Mouse (Mus musculus): ENCODE measurements around the gene Arhgap35. TPM values are rescaled to one million over a fixed set of nuclear protein-coding genes. Genes with fewer than 3 reads are reported as not detected.
A peak's percentile ranks its signal among the peaks of the same experiment; 100 is the strongest.

Gene Arhgap35
- polyA plus RNA-seq, 1 experiment: 5.6 TPM

GRCm38 (mm10) chr7:16631025-16631424 lies 16.2 kb upstream of the Arhgap35 start:
- H3K36me3 ChIP-seq (ENCODE audit: control insufficient read depth, insufficient read depth, low read length): no peaks in the 10 kb centered on the region
- no peak overlapping the region for H3K27ac ChIP-seq (ENCODE audit: insufficient read depth, low read length)
- DNase-seq (ENCODE audit: low read depth in 1 of 2, low spot score in 2 of 2): no peak
- H3K4me3 ChIP-seq (ENCODE audit: extremely low read depth, insufficient read depth, insufficient read length): no peak overlapping the region
- no peaks in the 10 kb centered on the region for H3K4me1 ChIP-seq (ENCODE audit: control insufficient read depth, insufficient read depth, insufficient read length)
- TF ChIP-seq CTCF (IDR thresholded peaks at IDR 0.05; ENCODE audit: extremely low read depth, insufficient read depth, insufficient read length, insufficient replicate concordance): no peak
- TF ChIP-seq POLR2A (IDR thresholded peaks at IDR 0.05; ENCODE audit: low read depth, low read length): no peak
- H3K27me3 ChIP-seq (ENCODE audit: control insufficient read depth, insufficient read depth, low read length): no peaks in the 10 kb centered on the region
- 27% methylated on average over 4 of the region's 4 CpGs for WGBS

GRCm38 (mm10) chr7:16629598-16630296 lies 15.0 kb upstream of the Arhgap35 start:
- TF ChIP-seq POLR2A (IDR thresholded peaks at IDR 0.05; ENCODE audit: low read depth, low read length) (no peak), CTCF (IDR thresholded peaks at IDR 0.05; ENCODE audit: extremely low read depth, insufficient read depth, insufficient read length, insufficient replicate concordance) (peak; percentile 69; the same call in 1 of the 2 replicates)
- Histone ChIP-seq H3K27ac (ENCODE audit: insufficient read depth, low read length) (no peak overlapping the region), H3K4me1 (ENCODE audit: control insufficient read depth, insufficient read depth, insufficient read length) (no peaks in the 10 kb centered on the region), H3K36me3 (ENCODE audit: control insufficient read depth, insufficient read depth, low read length) (no peaks in the 10 kb centered on the region), H3K4me3 (ENCODE audit: extremely low read depth, insufficient read depth, insufficient read length) (no peak overlapping the region), H3K27me3 (ENCODE audit: control insufficient read depth, insufficient read depth, low read length) (no peaks in the 10 kb centered on the region)
- 15% methylated on average over 10 of the region's 10 CpGs for WGBS
- DNase-seq (ENCODE audit: low read depth in 1 of 2, low spot score in 2 of 2): peak; percentile 34 to 44

GRCm38 (mm10) chr7:16628096-16628771 lies 13.4 kb upstream of the Arhgap35 start:
- no peak overlapping the region for H3K27ac ChIP-seq (ENCODE audit: insufficient read depth, low read length)
- TF ChIP-seq POLR2A (IDR thresholded peaks at IDR 0.05; ENCODE audit: low read depth, low read length) (no peak), CTCF (IDR thresholded peaks at IDR 0.05; ENCODE audit: extremely low read depth, insufficient read depth, insufficient read length, insufficient replicate concordance) (peak; percentile 45; the same call in 1 of the 2 replicates)
- no peaks in the 10 kb centered on the region for H3K36me3 ChIP-seq (ENCODE audit: control insufficient read depth, insufficient read depth, low read length)
- no peaks in the 10 kb centered on the region for H3K4me1 ChIP-seq (ENCODE audit: control insufficient read depth, insufficient read depth, insufficient read length)
- 33% methylated on average over 12 of the region's 12 CpGs for WGBS
- H3K4me3 ChIP-seq (ENCODE audit: extremely low read depth, insufficient read depth, insufficient read length): no peak overlapping the region
- no peaks in the 10 kb centered on the region for H3K27me3 ChIP-seq (ENCODE audit: control insufficient read depth, insufficient read depth, low read length)
- DNase-seq (ENCODE audit: low read depth in 1 of 2, low spot score in 2 of 2): peak; percentile 42 to 47

GRCm38 (mm10) chr7:16623687-16624086 lies 8.9 kb upstream of the Arhgap35 start:
- no peak for DNase-seq (ENCODE audit: low read depth in 1 of 2, low spot score in 2 of 2)
- H3K4me1 ChIP-seq (ENCODE audit: control insufficient read depth, insufficient read depth, insufficient read length): peaks cover 2% of the 10 kb centered on the region; the same call in 1 of the 2 replicates
- TF ChIP-seq CTCF (IDR thresholded peaks at IDR 0.05; ENCODE audit: extremely low read depth, insufficient read depth, insufficient read length, insufficient replicate concordance) (no peak), POLR2A (IDR thresholded peaks at IDR 0.05; ENCODE audit: low read depth, low read length) (no peak)

GRCm38 (mm10) chr7:16623131-16623530 lies 8.3 kb upstream of the Arhgap35 start:
- H3K4me3 ChIP-seq (ENCODE audit: extremely low read depth, insufficient read depth, insufficient read length): no peak overlapping the region
- TF ChIP-seq POLR2A (IDR thresholded peaks at IDR 0.05; ENCODE audit: low read depth, low read length): no peak
- TF ChIP-seq CTCF (IDR thresholded peaks at IDR 0.05; ENCODE audit: extremely low read depth, insufficient read depth, insufficient read length, insufficient replicate concordance): no peak
- H3K27ac ChIP-seq (ENCODE audit: insufficient read depth, low read length): no peak overlapping the region
- no peaks in the 10 kb centered on the region for H3K36me3 ChIP-seq (ENCODE audit: control insufficient read depth, insufficient read depth, low read length)
- DNase-seq (ENCODE audit: low read depth in 1 of 2, low spot score in 2 of 2): no peak
- H3K27me3 ChIP-seq (ENCODE audit: control insufficient read depth, insufficient read depth, low read length): 0 out of 2 replicates have a peak, but pooled peaks cover 3% of the 10 kb centered on the region
- peaks cover 5% of the 10 kb centered on the region; the same call in 1 of the 2 replicates for H3K4me1 ChIP-seq (ENCODE audit: control insufficient read depth, insufficient read depth, insufficient read length)
- WGBS: 61% methylated on average over 4 of the region's 4 CpGs

More at GRCm38 (mm10) chr7:16623687-16624086, 8.9 kb upstream of the Arhgap35 start:
- Histone ChIP-seq H3K27me3 (ENCODE audit: control insufficient read depth, insufficient read depth, low read length) (0 out of 2 replicates have a peak, but pooled peaks cover 3% of the 10 kb centered on the region), H3K27ac (ENCODE audit: insufficient read depth, low read length) (no peak overlapping the region), H3K4me3 (ENCODE audit: extremely low read depth, insufficient read depth, insufficient read length) (no peak overlapping the region), H3K36me3 (ENCODE audit: control insufficient read depth, insufficient read depth, low read length) (no peaks in the 10 kb centered on the region)

- no peaks in the 10 kb centered on the region for H3K36me3 ChIP-seq (ENCODE audit: control insufficient read depth, insufficient read depth, low read length)
- DNase-seq (ENCODE audit: low read depth in 1 of 2, low spot score in 2 of 2): no peak
- WGBS: 83% methylated on average over 8 of the region's 8 CpGs
- H3K27ac ChIP-seq (ENCODE audit: insufficient read depth, low read length): no peak overlapping the region
- H3K4me1 ChIP-seq (ENCODE audit: control insufficient read depth, insufficient read depth, insufficient read length): peaks cover 5% of the 10 kb centered on the region; the same call in 1 of the 2 replicates
- no peak overlapping the region for H3K4me3 ChIP-seq (ENCODE audit: extremely low read depth, insufficient read depth, insufficient read length)
- H3K27me3 ChIP-seq (ENCODE audit: control insufficient read depth, insufficient read depth, low read length): 0 out of 2 replicates have a peak, but pooled peaks cover 3% of the 10 kb centered on the region
- no peak for TF ChIP-seq POLR2A (IDR thresholded peaks at IDR 0.05; ENCODE audit: low read depth, low read length)
- no peak for TF ChIP-seq CTCF (IDR thresholded peaks at IDR 0.05; ENCODE audit: extremely low read depth, insufficient read depth, insufficient read length, insufficient replicate concordance)
These were observed 6.4 kb upstream of the Arhgap35 start for GRCm38 (mm10) chr7:16621066-16621622.
